Mouse (Mus musculus) heart, postnatal 36 days (tissue): Measurements from ENCODE around the gene Ift57. TPM values are rescaled to one million over a fixed set of nuclear protein-coding genes. Genes with fewer than 3 reads are reported as not detected.

Source experiments
- total RNA-seq, 2 experiments: library from RNA; stranded (reverse); gene quantifications; 2 replicates each; pipeline ENCODE4 v1.2.3; 2021

The Ift57 gene
- total RNA-seq, 2 experiments from 2014 or later, result 12.5 to 15.7 TPM

Other genes with a start within 250 kb of the Ift57 start
- 10 to 100 TPM; 82.9 to 83.0 TPM for gene Cd47, start 101.3 kb downstream of the Ift57 start, total RNA-seq